Mouse (Mus musculus) CD4-positive, CD25-positive, alpha-beta regulatory T cell (primary cell): ENCODE measurements around the gene Gm3727. TPM values are rescaled to one million over a fixed set of nuclear protein-coding genes. Genes with fewer than 3 reads are reported as not detected.

ENCODE experiments used
- polyA plus RNA-seq: library from polyadenylated mRNA; unstranded; fragments of 100-300 nt; shearing (Covaris generic); gene quantifications from one replicate; pipeline ENCODE4 v1.2.1, GENCODE M21; 2017

Gene Gm3727
- not detected for polyA plus RNA-seq

DNA sequence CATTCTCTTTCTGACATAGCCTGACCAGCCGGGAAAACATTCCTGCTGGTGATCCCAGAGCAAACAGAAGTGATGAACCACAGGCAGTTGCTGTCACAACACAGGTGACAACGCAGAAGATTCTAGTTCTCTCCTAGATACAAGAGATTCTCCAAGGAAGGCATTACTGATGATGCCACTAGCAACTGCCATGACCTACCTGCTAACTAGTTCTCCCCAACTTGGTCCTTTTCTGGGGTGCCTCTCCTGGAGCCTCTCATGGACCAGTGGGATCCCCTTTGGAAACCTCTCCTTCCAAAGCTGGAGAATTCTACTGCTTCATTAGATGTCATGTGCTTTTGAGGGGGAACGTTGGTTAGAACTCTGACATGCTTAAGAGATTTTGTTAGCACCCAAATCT, at the start of gene Gm3727:
Gm3727 (minus strand) TSS at position 101 of the 400 bp plus-strand sequence.

Other genes starting within 250 kb of the Gm3727 start
- gene Gm10406, start 237.3 kb downstream of the Gm3727 start, polyA plus RNA-seq, result 1.4 TPM
- not detected for gene Gm3685, start 219.7 kb downstream of the Gm3727 start, polyA plus RNA-seq
- 3.1 TPM for gene Gm3696, start 164.1 kb downstream of the Gm3727 start, polyA plus RNA-seq
- not detected for gene Gm6676, start 139.3 kb downstream of the Gm3727 start, polyA plus RNA-seq
- 9.9 TPM for gene Gm3512, start 90.2 kb downstream of the Gm3727 start, polyA plus RNA-seq
- not detected for gene Gm16434, start 70.2 kb downstream of the Gm3727 start, polyA plus RNA-seq
- gene Gm3739, start 50.3 kb upstream of the Gm3727 start, polyA plus RNA-seq, result 11.5 TPM
- not detected for gene Gm5797, start 67.7 kb upstream of the Gm3727 start, polyA plus RNA-seq
- gene Gm8374, start 100.4 kb upstream of the Gm3727 start, polyA plus RNA-seq, result not detected
- not detected for gene Gm3755, start 186.2 kb upstream of the Gm3727 start, polyA plus RNA-seq
- gene Gm3752, start 219.0 kb upstream of the Gm3727 start, polyA plus RNA-seq, result 4.7 TPM